12 mouse cellular contexts compared by ENCODE assay signal in genomic region chr2:106788055-106788454, GRCm38 (mm10).
A peak's percentile ranks its signal among the peaks of the same experiment; 100 is the strongest.
DNase-seq lines count a peak whose midpoint lies in the region; ATAC-seq lines count a peak whose summit lies in the region.
"Had no signal": no experiment of that assay in that cellular context is flagged by ENCODE, and none has a peak within 500 bp of the region (broad histone marks: within the 10 kb centered on the region; RNA-seq: fewer than 3 reads in every experiment).

No protein-coding gene starts in this region.

- H3K4me1 ChIP-seq in hindbrain, embryonic 10.5 days (replicated peaks) = peaks cover 39% of the 10 kb centered on the region
- H3K4me1 ChIP-seq in hindbrain, embryonic 14.5 days (replicated peaks; ENCODE audit: control insufficient read depth, insufficient read depth, low read length) = 0 out of 2 replicates have a peak, but pooled peaks cover 14% of the 10 kb centered on the region
- H3K4me1 ChIP-seq in heart, embryonic 15.5 days (replicated peaks) = peaks cover 26% of the 10 kb centered on the region

- no peaks in the 10 kb centered on the region for H3K9me3 ChIP-seq in hindbrain, embryonic 10.5 days
- no peaks in the 10 kb centered on the region for H3K9me3 ChIP-seq in hindbrain, embryonic 14.5 days (ENCODE audit: control insufficient read depth, low read length)
- H3K9me3 ChIP-seq in heart, embryonic 15.5 days (replicated peaks) = no peaks in the 10 kb centered on the region
- H3K9me3 ChIP-seq: hindbrain, embryonic 13.5 days; limb, embryonic 12.5 days; midbrain, embryonic 12.5 days had no signal

- no peak overlapping the region for H3K4me3 ChIP-seq in hindbrain, embryonic 10.5 days
- no peak overlapping the region for H3K4me3 ChIP-seq in hindbrain, embryonic 14.5 days (replicated peaks; ENCODE audit: low read length)
- no peak overlapping the region for H3K4me3 ChIP-seq in heart, embryonic 15.5 days
- H3K4me3 ChIP-seq: hindbrain, embryonic 13.5 days; limb, embryonic 12.5 days; midbrain, embryonic 12.5 days had no signal

- H3K36me3 ChIP-seq in hindbrain, embryonic 10.5 days = no peaks in the 10 kb centered on the region
- peaks cover 3% of the 10 kb centered on the region; the same call in 1 of the 2 replicates for H3K36me3 ChIP-seq in hindbrain, embryonic 14.5 days (replicated peaks; ENCODE audit: control insufficient read depth, insufficient read depth)
- H3K36me3 ChIP-seq in heart, embryonic 15.5 days = no peaks in the 10 kb centered on the region
- H3K36me3 ChIP-seq: hindbrain, embryonic 13.5 days; midbrain, embryonic 12.5 days had no signal

- 0 out of 2 replicates have a peak overlapping the region, but pooled peaks have one; percentile 45 for H3K27ac ChIP-seq in hindbrain, embryonic 10.5 days
- H3K27ac ChIP-seq in hindbrain, embryonic 14.5 days = no peak overlapping the region
- 0 out of 2 replicates have a peak overlapping the region, but pooled peaks have one; percentile 28 for H3K27ac ChIP-seq in heart, embryonic 15.5 days
- H3K27ac ChIP-seq: hindbrain, embryonic 13.5 days; midbrain, embryonic 12.5 days had no signal

- ATAC-seq in hindbrain, embryonic 14.5 days (ENCODE audit: low FRiP score) = no peak
- 0 out of 2 replicates have a peak, but pooled peaks have one; percentile 7 for ATAC-seq in heart, embryonic 15.5 days (replicated peaks; ENCODE audit: insufficient number of reproducible peaks, insufficient read depth, low FRiP score, low read depth)

- H3K27me3 ChIP-seq in hindbrain, embryonic 10.5 days (ENCODE audit: insufficient read depth, poor library complexity, severe bottlenecking) = peaks cover 4% of the 10 kb centered on the region; the same call in 1 of the 2 replicates
- no peaks in the 10 kb centered on the region for H3K27me3 ChIP-seq in hindbrain, embryonic 14.5 days (ENCODE audit: control insufficient read depth, insufficient read depth, low read length)
- no peaks in the 10 kb centered on the region for H3K27me3 ChIP-seq in heart, embryonic 15.5 days
- H3K27me3 ChIP-seq: hindbrain, embryonic 13.5 days; limb, embryonic 12.5 days; midbrain, embryonic 12.5 days had no signal

- no peak for DNase-seq in hindbrain, embryonic 10.5 days (ENCODE audit: low spot score)
- no peak for DNase-seq in hindbrain, embryonic 14.5 days (ENCODE audit: low spot score)
- DNase-seq in Muller cell, postnatal 12 days (ENCODE audit: inconsistent ontology term) = peak; percentile 76
- DNase-seq in adrenal gland, adult 2 months = peak; percentile 65
- no peak for DNase-seq in testis, postnatal 10 days (ENCODE audit: low spot score)
- DNase-seq in urinary bladder, postnatal 10 days (ENCODE audit: low spot score) = no peak
- DNase-seq: cerebellum, postnatal 10 days; thymus, postnatal 25 days had no signal

- no peak overlapping the region for H3K9ac ChIP-seq in hindbrain, embryonic 14.5 days
- no peak overlapping the region for H3K9ac ChIP-seq in heart, embryonic 15.5 days
- H3K9ac ChIP-seq: hindbrain, embryonic 13.5 days; limb, embryonic 12.5 days; midbrain, embryonic 12.5 days had no signal

- WGBS in hindbrain, embryonic 10.5 days = 36% methylated on average over 8 of the region's 8 CpGs
- WGBS in hindbrain, embryonic 14.5 days = 28% methylated on average over 8 of the region's 8 CpGs
- WGBS in heart, embryonic 15.5 days = 39% methylated on average over 8 of the region's 8 CpGs

- H3K4me2 ChIP-seq in hindbrain, embryonic 14.5 days (replicated peaks) = no peak overlapping the region
- no peak overlapping the region for H3K4me2 ChIP-seq in heart, embryonic 15.5 days
- H3K4me2 ChIP-seq: hindbrain, embryonic 13.5 days; limb, embryonic 12.5 days; midbrain, embryonic 12.5 days had no signal

Comparison
In these comparisons a context has a peak if more than half of its experiments do, and no peak if none do; other contexts are left out.
1. DNase-seq: peak in Muller cell, postnatal 12 days (single experiment) and adrenal gland, adult 2 months (single experiment); none in hindbrain, embryonic 10.5 days (single experiment), hindbrain, embryonic 14.5 days (single experiment), testis, postnatal 10 days (single experiment) and urinary bladder, postnatal 10 days (single experiment).